Mouse (Mus musculus) megakaryocyte, embryonic 14.5 days (primary cell): ENCODE measurements at regions not wholly inside any gene's neighbourhood (a gene's known extent, or its start where the extent isn't known, plus 50 kb on each side); places are given as distances from the start of the nearest gene placed in this dataset.

ENCODE experiments used
- H3K27me3 ChIP-seq: replicated peaks from 2 replicates; pipeline ENCODE3; 2012; ENCODE audit warnings: inconsistent platforms
- H3K36me3 ChIP-seq: replicated peaks from 2 replicates; pipeline ENCODE3; 2012; ENCODE audit warnings: low read length, inconsistent platforms, mixed read lengths
- H3K4me1 ChIP-seq: 2 replicates; pipeline ENCODE4 v1.6.1; 2012; ENCODE audit warnings: inconsistent platforms
- H3K4me3 ChIP-seq: replicated peaks from 2 replicates; pipeline ENCODE3; 2012; ENCODE audit warnings: moderate library complexity, mild to moderate bottlenecking, inconsistent platforms
- H3K9me3 ChIP-seq: 2 replicates; pipeline ENCODE4 v1.6.1; 2012; ENCODE audit warnings: inconsistent platforms
- FLI1 ChIP-seq: IDR thresholded peaks from 2 replicates; pipeline ENCODE4 v1.6.1; 2012; ENCODE audit warnings: low read length, inconsistent platforms, mixed read lengths
- GATA1 ChIP-seq: IDR thresholded peaks from 3 replicates; pipeline ENCODE4 v1.6.1; 2012; ENCODE audit warnings: mixed read lengths, low read length, inconsistent platforms, borderline replicate concordance

DNA sequence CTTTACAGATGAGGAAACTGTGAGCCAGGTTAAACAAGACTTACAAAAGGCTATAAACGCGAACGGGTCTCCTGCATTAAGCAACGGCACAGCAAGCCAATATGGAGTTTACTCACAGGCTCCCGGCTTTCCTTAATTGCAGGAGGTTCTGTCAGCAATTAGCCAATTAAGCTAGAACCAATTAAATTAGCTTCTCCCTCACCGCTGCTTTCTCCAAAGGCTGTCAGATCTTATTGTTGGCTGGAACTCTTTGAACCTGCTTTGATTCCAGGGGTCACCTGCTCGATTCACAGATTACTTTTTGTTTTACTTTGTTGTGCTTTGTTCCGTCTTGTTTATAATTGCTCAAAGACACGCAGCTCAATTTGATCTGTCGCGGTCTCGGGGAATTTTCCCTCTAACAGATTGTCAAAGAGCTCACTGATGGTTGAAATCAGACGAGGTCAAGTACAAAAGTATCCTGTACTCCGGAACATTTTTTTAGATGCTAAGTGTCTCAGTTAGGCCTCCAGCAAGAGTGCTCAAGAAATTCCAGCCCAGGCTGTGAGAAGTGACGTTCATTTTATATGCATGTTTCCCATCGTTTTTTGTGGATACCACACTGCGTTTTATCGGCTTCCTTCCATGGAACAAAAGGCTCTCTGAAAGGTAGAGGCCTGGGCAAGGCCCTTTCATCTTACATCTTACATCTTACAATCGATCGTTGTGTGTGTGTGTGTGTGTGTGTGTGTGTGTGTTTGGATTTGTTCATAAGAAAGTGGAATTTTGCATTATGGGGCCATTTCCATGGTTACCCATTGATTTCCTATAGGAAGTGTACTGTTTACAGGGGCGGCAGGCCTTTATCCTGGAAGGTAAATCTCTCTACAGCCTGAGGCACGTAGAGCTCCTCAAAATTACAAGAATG lies 181.9 kb downstream of the Lrrn1 start:
- no peak overlapping the region for H3K4me3 ChIP-seq
- H3K4me1 ChIP-seq: no peaks in the 10 kb centered on the region
- H3K9me3 ChIP-seq: peaks cover 7% of the 10 kb centered on the region; the same call in 1 of the 2 replicates
- no peaks in the 10 kb centered on the region for H3K27me3 ChIP-seq
- TF ChIP-seq GATA1 (no peak), FLI1 (no peak)
- no peaks in the 10 kb centered on the region for H3K36me3 ChIP-seq

DNA sequence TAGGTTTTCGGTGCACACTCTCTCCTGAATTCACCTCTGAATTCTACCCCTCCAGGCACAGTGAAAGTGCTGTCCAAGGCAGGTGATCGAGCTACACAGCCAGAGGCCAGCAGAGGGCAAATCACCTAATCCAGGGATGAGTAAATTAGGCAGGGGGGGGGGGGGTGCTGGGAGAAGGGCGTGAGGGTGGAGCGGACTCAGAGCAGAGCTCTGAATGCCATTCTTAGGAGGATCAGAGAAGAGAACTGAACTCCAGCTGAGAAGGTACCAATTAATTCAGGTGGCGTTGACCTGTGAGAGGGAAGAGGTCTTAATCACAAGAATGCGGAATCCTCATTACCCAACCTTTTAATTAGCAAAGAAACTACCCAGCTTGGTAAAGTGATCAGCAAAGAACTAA lies 183.5 kb downstream of the Lrrn1 start:
- Histone ChIP-seq H3K9me3 (0 out of 2 replicates have a peak, but pooled peaks cover 4% of the 10 kb centered on the region), H3K4me1 (no peaks in the 10 kb centered on the region), H3K4me3 (no peak overlapping the region), H3K27me3 (no peaks in the 10 kb centered on the region), H3K36me3 (no peaks in the 10 kb centered on the region)
- TF ChIP-seq FLI1: no peak
- TF ChIP-seq GATA1: no peak

DNA sequence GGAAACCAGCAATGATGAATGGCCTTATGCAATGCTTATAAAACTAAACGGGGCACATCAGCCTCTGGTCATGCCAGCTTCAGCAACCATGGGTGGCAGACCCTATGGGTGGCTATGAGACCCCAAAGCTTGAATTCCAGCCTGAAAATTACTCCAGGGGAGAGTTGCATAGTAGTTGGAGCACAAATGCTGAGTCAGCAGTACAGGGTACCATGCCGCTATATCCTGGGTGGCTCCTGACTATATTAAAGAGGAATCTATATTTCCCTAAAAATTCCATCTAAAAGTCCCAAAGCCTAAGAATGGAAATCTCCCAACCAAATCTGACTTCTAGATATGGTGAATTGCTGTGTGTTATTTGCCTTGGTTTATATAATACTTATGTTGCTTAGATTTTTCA lies 187.6 kb downstream of the Lrrn1 start:
- no peak for TF ChIP-seq FLI1
- no peak for TF ChIP-seq GATA1
- no peaks in the 10 kb centered on the region for H3K36me3 ChIP-seq

DNA sequence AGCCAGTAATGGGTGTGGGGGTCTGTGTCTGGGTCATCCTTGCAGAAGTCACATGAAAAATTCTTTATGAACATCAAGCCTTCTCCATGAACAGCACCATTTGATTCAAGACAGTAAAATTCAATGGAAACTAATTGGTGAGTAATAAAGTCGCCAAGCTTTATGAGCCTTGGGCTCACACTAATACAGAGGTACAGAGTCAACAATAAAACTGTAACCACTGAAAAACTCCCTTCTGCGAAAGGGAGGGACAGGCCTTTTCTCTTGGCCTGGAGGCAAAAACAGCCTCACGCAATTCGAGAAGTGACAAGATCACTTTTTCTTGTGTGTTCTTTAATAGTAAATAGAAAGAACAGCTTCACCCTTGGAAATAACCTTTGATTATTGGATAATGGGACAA lies 200.7 kb downstream of the Lrrn1 start:
- no peaks in the 10 kb centered on the region for H3K36me3 ChIP-seq
- TF ChIP-seq FLI1: no peak
- H3K27me3 ChIP-seq: no peaks in the 10 kb centered on the region
- no peaks in the 10 kb centered on the region for H3K4me1 ChIP-seq
- H3K4me3 ChIP-seq: no peak overlapping the region
- peaks cover 3% of the 10 kb centered on the region; the same call in 1 of the 2 replicates for H3K9me3 ChIP-seq

More for the DNA sequence above, 187.6 kb downstream of the Lrrn1 start:
- Histone ChIP-seq H3K27me3 (no peaks in the 10 kb centered on the region), H3K4me3 (no peak overlapping the region), H3K4me1 (no peaks in the 10 kb centered on the region), H3K9me3 (no peaks in the 10 kb centered on the region)

DNA sequence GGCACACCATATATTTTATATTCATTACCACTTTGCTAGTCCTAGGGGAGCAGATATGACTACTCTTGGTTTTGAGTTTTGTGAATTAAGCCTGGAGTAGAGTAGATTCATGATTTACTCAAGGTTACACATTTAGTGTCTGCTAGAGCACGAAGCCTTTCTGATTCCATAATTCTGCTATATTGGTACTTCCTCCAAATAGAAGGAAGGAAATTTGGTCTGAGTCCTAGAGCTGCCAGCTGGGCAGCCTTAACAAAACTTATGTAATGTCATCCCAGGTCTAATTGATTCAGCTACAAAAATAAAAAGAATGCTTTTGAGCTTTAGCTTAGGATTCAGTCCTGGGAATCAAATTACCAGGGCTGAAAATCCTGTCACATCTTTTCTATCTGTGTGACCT lies 205.2 kb downstream of the Lrrn1 start:
- H3K36me3 ChIP-seq: no peaks in the 10 kb centered on the region
- H3K27me3 ChIP-seq: no peaks in the 10 kb centered on the region
- peaks cover 3% of the 10 kb centered on the region; the same call in 1 of the 2 replicates for H3K9me3 ChIP-seq
- no peak overlapping the region for H3K4me3 ChIP-seq
- H3K4me1 ChIP-seq: no peaks in the 10 kb centered on the region
- TF ChIP-seq GATA1 (no peak), FLI1 (no peak)

DNA sequence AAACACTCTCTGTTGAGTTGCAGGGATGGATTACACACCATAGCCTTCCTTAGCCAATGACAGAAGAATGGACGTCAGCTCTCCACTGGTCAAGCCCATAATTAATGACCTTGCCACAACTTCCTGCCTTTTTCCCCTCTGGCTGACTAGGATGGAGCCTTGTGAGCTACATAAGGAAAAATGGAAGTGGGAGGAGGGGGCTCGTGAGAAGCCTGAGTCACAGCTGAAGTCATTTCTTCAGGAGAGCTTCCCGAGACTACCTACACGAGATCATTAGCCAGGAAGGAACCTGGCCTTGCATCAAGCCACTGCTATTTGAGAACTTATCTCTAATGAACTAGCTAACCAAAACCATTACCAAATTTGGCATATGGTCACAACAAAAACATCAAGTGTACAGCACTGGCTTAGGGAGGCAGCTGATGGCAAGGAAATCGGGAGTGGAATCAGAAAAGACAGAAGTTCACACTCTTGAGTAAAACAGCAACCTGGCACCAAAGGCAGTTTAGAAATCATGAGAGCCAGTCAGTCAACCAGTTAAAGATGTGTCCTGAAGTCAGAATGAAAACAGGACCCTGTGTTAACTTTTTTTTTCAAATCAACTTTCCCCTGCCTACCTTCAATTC lies 219.7 kb downstream of the Lrrn1 start:
- no peaks in the 10 kb centered on the region for H3K27me3 ChIP-seq
- no peak for TF ChIP-seq GATA1
- no peak for TF ChIP-seq FLI1
- no peak overlapping the region for H3K4me3 ChIP-seq
- 0 out of 2 replicates have a peak, but pooled peaks cover 5% of the 10 kb centered on the region for H3K9me3 ChIP-seq
- no peaks in the 10 kb centered on the region for H3K4me1 ChIP-seq
- no peaks in the 10 kb centered on the region for H3K36me3 ChIP-seq

DNA sequence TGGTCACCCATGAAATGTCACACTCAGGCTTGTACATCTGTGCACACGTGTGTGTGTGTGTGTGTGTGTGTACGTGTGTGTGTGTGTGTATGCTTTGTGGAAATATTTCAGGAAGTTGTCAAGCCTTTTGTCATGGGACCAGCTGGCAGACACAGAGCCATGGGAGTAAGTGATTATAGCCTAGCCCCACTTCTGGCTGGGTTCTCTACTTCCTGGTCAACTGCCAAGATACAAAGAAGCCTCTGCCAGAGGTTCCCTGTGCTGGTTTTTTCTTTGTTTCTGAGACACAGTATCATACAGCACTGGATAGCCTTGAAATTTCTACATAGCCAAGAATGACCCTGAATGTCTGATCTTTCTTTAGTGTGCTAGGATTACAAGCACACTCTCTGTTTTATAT lies 220.2 kb downstream of the Lrrn1 start:
- H3K4me3 ChIP-seq: no peak overlapping the region
- H3K4me1 ChIP-seq: no peaks in the 10 kb centered on the region
- no peak for TF ChIP-seq GATA1
- TF ChIP-seq FLI1: no peak
- H3K9me3 ChIP-seq: 0 out of 2 replicates have a peak, but pooled peaks cover 5% of the 10 kb centered on the region
- H3K27me3 ChIP-seq: no peaks in the 10 kb centered on the region
- no peaks in the 10 kb centered on the region for H3K36me3 ChIP-seq

DNA sequence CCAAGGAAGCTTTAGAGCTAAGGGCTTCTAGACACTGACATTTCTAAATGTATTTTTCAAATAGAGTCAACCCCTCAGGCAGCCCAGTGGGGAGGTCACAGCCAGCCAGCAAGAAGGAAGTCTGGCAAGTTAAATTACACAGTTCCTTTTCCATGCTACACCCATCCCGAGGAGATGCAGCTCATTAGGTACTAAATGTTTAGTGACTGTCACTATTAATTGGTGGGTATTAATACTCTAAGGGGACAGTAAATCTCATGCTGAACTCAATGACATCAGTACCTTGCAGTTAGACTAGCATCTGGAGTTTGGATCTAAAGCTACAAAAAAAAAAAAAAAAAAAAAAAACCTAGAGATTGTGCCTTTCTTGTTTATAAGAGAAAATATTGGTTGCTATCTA lies 222.6 kb downstream of the Lrrn1 start:
- Histone ChIP-seq H3K36me3 (no peaks in the 10 kb centered on the region), H3K9me3 (peaks cover 9% of the 10 kb centered on the region; the same call in 1 of the 2 replicates), H3K4me3 (no peak overlapping the region), H3K4me1 (no peaks in the 10 kb centered on the region), H3K27me3 (no peaks in the 10 kb centered on the region)
- no peak for TF ChIP-seq GATA1
- TF ChIP-seq FLI1: no peak

DNA sequence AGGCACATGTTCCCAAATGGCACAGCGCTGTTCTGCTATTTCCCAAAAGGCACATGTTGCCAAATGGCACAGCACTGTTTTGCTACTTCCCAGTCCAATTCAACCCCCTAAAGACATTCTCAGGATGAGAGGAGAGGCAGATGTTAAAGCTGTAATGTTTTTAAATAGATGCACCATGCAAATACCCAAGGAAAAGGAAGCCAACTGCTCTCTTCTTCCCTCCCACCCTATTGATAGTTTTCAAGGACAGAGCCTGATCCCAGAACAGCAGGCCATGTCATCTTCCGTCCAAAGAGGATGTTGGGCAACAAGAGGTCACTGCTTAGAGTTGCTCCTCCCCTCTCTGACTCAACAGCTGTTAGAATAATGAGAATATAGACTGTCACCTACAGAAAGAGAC lies 225.6 kb downstream of the Lrrn1 start:
- no peak overlapping the region for H3K4me3 ChIP-seq
- TF ChIP-seq FLI1: no peak
- TF ChIP-seq GATA1: no peak

More for the DNA sequence above, 225.6 kb downstream of the Lrrn1 start:
- Histone ChIP-seq H3K27me3 (no peaks in the 10 kb centered on the region), H3K4me1 (no peaks in the 10 kb centered on the region), H3K9me3 (peaks cover 9% of the 10 kb centered on the region; the same call in 1 of the 2 replicates), H3K36me3 (no peaks in the 10 kb centered on the region)
